Mouse (Mus musculus) stomach, postnatal 0 days (tissue): ENCODE measurements around the gene Gm42674.

ENCODE experiments used
- CTCF ChIP-seq: IDR thresholded peaks from 2 replicates; pipeline ENCODE4 v1.5.1; 2016; ENCODE audit warnings: antibody characterized with exemption, low read depth, mild to moderate bottlenecking, moderate library complexity
- EP300 ChIP-seq: optimal IDR thresholded peaks from 2 replicates; pipeline ENCODE3; 2016; ENCODE audit warnings: antibody characterized with exemption

- TF ChIP-seq CTCF (no peak), EP300 (no peak)
Observed at GRCm38 (mm10) chr3:90629298-90629697, 27.6 kb downstream of the Gm42674 start.
